Mouse (Mus musculus): Measurements from ENCODE around the gene Pptc7. TPM values are rescaled to one million over a fixed set of nuclear protein-coding genes. Genes with fewer than 3 reads are reported as not detected.

The Pptc7 gene
- total and polyA plus RNA-seq, 2 experiments from 2014 or later = 6.7 to 19.3 TPM

DNA sequence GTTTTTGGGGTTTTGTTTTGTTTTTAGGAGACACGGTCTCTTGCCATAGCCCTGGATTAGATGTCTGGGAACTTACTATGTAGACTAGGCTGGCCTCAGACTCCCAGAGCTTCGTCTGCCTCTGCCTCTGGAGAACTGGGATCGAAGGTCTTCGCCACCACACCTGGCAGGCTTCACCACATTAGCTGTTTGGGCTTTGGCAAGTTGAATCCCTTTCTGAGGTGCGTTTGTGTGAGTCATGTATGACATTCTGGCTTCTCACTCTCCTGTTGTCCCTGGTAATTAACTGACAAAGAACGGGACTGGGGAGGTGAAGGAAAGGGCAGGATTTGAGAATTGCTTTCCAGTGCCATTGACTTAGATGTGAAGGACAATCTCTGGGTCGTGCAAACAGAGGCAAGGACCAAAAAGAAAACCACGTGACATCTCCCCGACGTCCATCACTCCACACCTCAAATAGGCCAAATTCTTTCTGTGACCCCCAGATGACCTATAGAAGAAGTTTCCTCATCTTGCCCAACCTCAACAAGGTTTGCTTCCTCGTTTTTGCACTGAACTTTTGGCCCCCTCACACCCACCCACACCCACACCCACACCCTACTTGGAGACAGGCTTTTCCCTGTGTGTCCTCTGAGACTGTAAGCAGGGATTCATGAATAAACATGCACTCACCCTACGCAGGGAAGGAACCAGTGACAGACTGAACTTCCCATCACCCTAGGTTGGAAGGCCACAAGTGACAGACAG, 15.1 kb upstream of the Pptc7 start:
- no peak overlapping the region for H3K9ac ChIP-seq (replicated peaks; ENCODE audit: low read length, poor library complexity, severe bottlenecking)
- no peak overlapping the region for H3K27ac ChIP-seq (ENCODE audit: low read depth, low read length)
- ATAC-seq (ENCODE audit: low FRiP score) (no peak), DNase-seq (ENCODE audit: low spot score) (no peak)
- no peak for TF ChIP-seq CTCF (IDR thresholded peaks at IDR 0.05)
- no peaks in the 10 kb centered on the region for H3K36me3 ChIP-seq (ENCODE audit: insufficient read depth, low read length)
- H3K27me3 ChIP-seq (ENCODE audit: insufficient read depth, low read length) = no peaks in the 10 kb centered on the region
- H3K9me3 ChIP-seq (ENCODE audit: low read length) = no peaks in the 10 kb centered on the region
- H3K4me1 ChIP-seq (ENCODE audit: insufficient read depth, low read length) = no peaks in the 10 kb centered on the region
- no peak overlapping the region for H3K4me3 ChIP-seq (ENCODE audit: low read depth, low read length)
- H3K4me2 ChIP-seq (ENCODE audit: low read depth, low read length, poor library complexity, severe bottlenecking) = no peak overlapping the region
- WGBS = 75% methylated on average over 12 of the region's 12 CpGs

DNA sequence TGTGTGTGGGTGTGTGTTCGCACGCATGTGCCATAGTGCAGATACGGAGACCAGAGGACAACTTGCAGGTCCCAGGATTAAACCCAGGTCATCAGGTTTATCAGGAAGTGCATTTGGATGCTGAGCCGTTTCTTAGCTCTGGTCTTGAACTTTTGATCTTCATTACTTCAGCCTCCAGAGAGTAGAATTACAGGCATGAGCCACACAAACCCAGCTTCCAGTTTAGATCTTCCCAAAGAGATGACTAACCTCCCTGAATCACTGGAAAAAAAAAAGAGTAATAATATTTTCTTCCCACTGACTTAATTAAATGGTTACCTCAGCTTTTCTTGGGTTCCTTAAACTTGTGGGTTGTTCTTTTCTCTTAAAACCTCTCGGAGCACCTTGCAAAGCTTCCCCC, 11.3 kb upstream of the Pptc7 start:
- no peak for TF ChIP-seq CTCF (IDR thresholded peaks at IDR 0.05)

DNA sequence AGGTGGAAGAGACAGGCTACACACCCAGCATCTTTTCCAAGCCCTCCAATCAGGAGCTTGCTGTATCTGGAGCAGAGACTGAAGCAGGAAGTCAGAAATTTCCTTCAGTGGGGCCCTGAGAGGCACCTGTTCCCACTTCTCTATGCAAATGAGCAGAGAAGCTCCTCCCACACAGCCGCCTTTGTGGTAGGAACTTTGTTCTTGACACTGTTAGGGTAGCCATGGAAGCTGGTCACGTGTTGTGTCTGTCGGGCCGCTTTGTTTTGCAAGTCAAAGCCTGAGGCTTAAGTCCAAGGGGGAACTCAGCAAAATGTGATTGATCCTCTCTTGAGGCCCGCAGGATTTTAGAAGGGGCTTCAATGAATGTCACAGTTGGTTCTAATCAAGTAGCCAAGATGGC, 9.4 kb upstream of the Pptc7 start:
- H3K9me3 ChIP-seq (ENCODE audit: low read length) = no peaks in the 10 kb centered on the region
- H3K4me1 ChIP-seq (ENCODE audit: insufficient read depth, low read length) = no peaks in the 10 kb centered on the region
- 10% methylated on average over 5 of the region's 5 CpGs for WGBS
- ATAC-seq (ENCODE audit: low FRiP score) (no peak), DNase-seq (ENCODE audit: low spot score) (no peak)
- no peak overlapping the region for H3K27ac ChIP-seq (ENCODE audit: low read depth, low read length)
- no peak overlapping the region for H3K4me3 ChIP-seq (ENCODE audit: low read depth, low read length)
- H3K9ac ChIP-seq (replicated peaks; ENCODE audit: low read length, poor library complexity, severe bottlenecking) = no peak overlapping the region
- no peak for TF ChIP-seq CTCF (IDR thresholded peaks at IDR 0.05)
- no peak overlapping the region for H3K4me2 ChIP-seq (ENCODE audit: low read depth, low read length, poor library complexity, severe bottlenecking)
- H3K27me3 ChIP-seq (ENCODE audit: insufficient read depth, low read length) = no peaks in the 10 kb centered on the region
- H3K36me3 ChIP-seq (ENCODE audit: insufficient read depth, low read length) = no peaks in the 10 kb centered on the region

More for the DNA sequence above, 11.3 kb upstream of the Pptc7 start:
- Histone ChIP-seq H3K27me3 (ENCODE audit: insufficient read depth, low read length) (no peaks in the 10 kb centered on the region), H3K9me3 (ENCODE audit: low read length) (no peaks in the 10 kb centered on the region), H3K4me2 (ENCODE audit: low read depth, low read length, poor library complexity, severe bottlenecking) (no peak overlapping the region), H3K36me3 (ENCODE audit: insufficient read depth, low read length) (no peaks in the 10 kb centered on the region), H3K27ac (ENCODE audit: low read depth, low read length) (no peak overlapping the region), H3K9ac (replicated peaks; ENCODE audit: low read length, poor library complexity, severe bottlenecking) (no peak overlapping the region), H3K4me1 (ENCODE audit: insufficient read depth, low read length) (no peaks in the 10 kb centered on the region), H3K4me3 (ENCODE audit: low read depth, low read length) (no peak overlapping the region)
- DNase-seq (ENCODE audit: low spot score) = no peak
- no peak for ATAC-seq (ENCODE audit: low FRiP score)
- WGBS = 89% methylated on average over 5 of the region's 5 CpGs

DNA sequence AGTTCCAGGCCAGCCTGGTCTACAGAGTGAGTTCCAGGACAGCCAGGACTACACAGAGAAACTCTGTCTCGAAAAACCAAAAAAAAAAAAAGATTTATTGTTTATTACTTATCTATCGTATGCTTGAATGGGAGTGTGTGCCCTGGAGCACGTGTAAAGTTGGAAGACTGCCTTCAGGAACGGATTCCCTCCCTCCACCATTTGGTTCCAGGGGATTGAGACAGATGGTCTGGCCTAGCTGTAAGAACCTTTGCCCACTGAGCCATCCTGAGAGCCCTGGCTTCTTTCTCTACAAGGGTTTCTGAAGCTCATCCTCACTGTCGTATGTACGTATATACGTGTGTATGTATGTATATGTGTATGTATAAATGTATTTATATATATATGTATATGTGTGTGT, 5.2 kb upstream of the Pptc7 start:
- ATAC-seq (ENCODE audit: low FRiP score) = no peak
- H3K4me1 ChIP-seq (ENCODE audit: insufficient read depth, low read length) = no peaks in the 10 kb centered on the region
- no peak overlapping the region for H3K4me2 ChIP-seq (ENCODE audit: low read depth, low read length, poor library complexity, severe bottlenecking)
- no peaks in the 10 kb centered on the region for H3K27me3 ChIP-seq (ENCODE audit: insufficient read depth, low read length)
- no peak overlapping the region for H3K27ac ChIP-seq (ENCODE audit: low read depth, low read length)
- WGBS = 83% methylated on average over 7 of the region's 7 CpGs
- no peaks in the 10 kb centered on the region for H3K36me3 ChIP-seq (ENCODE audit: insufficient read depth, low read length)
- TF ChIP-seq CTCF (IDR thresholded peaks at IDR 0.05) = no peak
- DNase-seq (ENCODE audit: low spot score) = no peak
- no peak overlapping the region for H3K4me3 ChIP-seq (ENCODE audit: low read depth, low read length)
- H3K9ac ChIP-seq (replicated peaks; ENCODE audit: low read length, poor library complexity, severe bottlenecking) = no peak overlapping the region
- H3K9me3 ChIP-seq (ENCODE audit: low read length) = no peaks in the 10 kb centered on the region

DNA sequence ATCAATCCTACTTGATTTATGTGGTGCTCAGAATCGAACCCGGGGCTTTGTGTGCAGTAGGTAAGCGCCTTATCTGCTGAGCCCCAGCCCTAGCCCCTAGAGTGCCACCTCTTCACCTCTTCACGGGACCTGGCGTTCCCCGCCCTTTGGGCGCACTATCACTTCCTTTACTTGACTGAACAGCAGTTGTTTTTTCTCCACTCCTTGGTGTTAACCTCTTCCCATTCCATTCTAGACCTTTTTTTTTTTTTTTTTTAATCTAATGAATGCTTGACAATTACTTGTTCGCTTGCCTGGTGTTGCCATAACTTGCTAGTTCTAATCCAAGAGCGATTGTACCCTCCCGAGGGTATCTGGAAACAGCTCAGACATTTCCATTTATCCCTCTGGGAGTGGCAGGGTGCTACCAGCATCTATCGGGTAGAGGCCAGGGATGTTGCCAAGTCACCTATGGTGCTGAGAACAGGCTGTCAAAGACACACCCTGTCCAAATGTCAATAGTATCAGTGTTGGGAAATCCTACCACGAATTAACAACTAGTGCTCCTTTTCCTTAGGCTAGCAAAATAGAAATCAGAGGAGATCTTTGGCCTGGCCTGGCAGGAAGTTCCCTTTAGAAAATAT, 4.3 kb upstream of the Pptc7 start:
- H3K36me3 ChIP-seq (ENCODE audit: insufficient read depth, low read length) = no peaks in the 10 kb centered on the region
- no peaks in the 10 kb centered on the region for H3K9me3 ChIP-seq (ENCODE audit: low read length)
- H3K9ac ChIP-seq (replicated peaks; ENCODE audit: low read length, poor library complexity, severe bottlenecking) = no peak overlapping the region
- WGBS = 84% methylated on average over 12 of the region's 12 CpGs
- no peak overlapping the region for H3K27ac ChIP-seq (ENCODE audit: low read depth, low read length)
- H3K4me2 ChIP-seq (ENCODE audit: low read depth, low read length, poor library complexity, severe bottlenecking) = no peak overlapping the region
- TF ChIP-seq CTCF (IDR thresholded peaks at IDR 0.05) = no peak
- H3K4me3 ChIP-seq (ENCODE audit: low read depth, low read length) = no peak overlapping the region
- DNase-seq (ENCODE audit: low spot score) = no peak
- no peak for ATAC-seq (ENCODE audit: low FRiP score)
- no peaks in the 10 kb centered on the region for H3K4me1 ChIP-seq (ENCODE audit: insufficient read depth, low read length)
- no peaks in the 10 kb centered on the region for H3K27me3 ChIP-seq (ENCODE audit: insufficient read depth, low read length)

DNA sequence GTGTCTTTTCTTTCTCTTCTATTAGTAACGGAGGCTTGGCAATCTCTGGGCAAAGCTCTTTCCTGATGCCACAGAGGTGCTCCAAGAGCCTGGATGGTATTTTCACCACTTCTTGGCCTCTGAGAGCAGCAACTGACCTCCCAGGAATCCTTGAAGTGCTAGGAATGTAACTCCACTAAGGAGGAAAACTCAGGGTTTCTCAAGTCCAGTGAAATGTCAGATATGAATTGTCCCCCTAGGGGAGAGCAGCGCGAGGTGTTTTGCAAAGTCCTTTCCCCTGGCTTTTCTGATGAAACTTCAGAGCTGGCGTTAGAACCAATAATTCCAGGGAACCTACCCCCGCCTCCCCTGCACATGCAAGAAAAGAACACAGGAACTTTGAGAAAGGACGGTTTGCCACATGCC, 3.7 kb upstream of the Pptc7 start:
- no peak overlapping the region for H3K9ac ChIP-seq (replicated peaks; ENCODE audit: low read length, poor library complexity, severe bottlenecking)
- H3K27me3 ChIP-seq (ENCODE audit: insufficient read depth, low read length) = no peaks in the 10 kb centered on the region
- no peak for ATAC-seq (ENCODE audit: low FRiP score)
- H3K36me3 ChIP-seq (ENCODE audit: insufficient read depth, low read length) = no peaks in the 10 kb centered on the region
- H3K4me3 ChIP-seq (ENCODE audit: low read depth, low read length) = no peak overlapping the region
- H3K4me2 ChIP-seq (ENCODE audit: low read depth, low read length, poor library complexity, severe bottlenecking) = no peak overlapping the region
- H3K27ac ChIP-seq (ENCODE audit: low read depth, low read length) = no peak overlapping the region
- WGBS = 56% methylated on average over 6 of the region's 6 CpGs
- no peak for TF ChIP-seq CTCF (IDR thresholded peaks at IDR 0.05)
- DNase-seq (ENCODE audit: low spot score) = no peak
- no peaks in the 10 kb centered on the region for H3K9me3 ChIP-seq (ENCODE audit: low read length)
- H3K4me1 ChIP-seq (ENCODE audit: insufficient read depth, low read length) = no peaks in the 10 kb centered on the region

Data from midbrain, postnatal 0 days (tissue).